Mouse (Mus musculus) gastrocnemius, adult 18-20 months (tissue): ENCODE results near the gene Rfc4. TPM values are rescaled to one million over a fixed set of nuclear protein-coding genes. Genes with fewer than 3 reads are reported as not detected.
A peak's percentile ranks its signal among the peaks of the same experiment; 100 is the strongest.

ENCODE experiments used
- DNase-seq: peaks from one replicate; pipeline ENCODE4 v3.0.0; 2021; ENCODE audit warnings: low spot score
- long read RNA-seq, 2 experiments: library from polyadenylated mRNA; stranded (forward); transcript quantifications; one replicate each; pipeline ENCODE4 v2.0.0; 2021
- total RNA-seq, 2 experiments: library from RNA; stranded (reverse); gene quantifications; 2 replicates each; pipeline ENCODE4 v1.2.3; 2021

Rfc4 gene
- total RNA-seq, result 1 to 10 TPM; 7.1 to 7.5 TPM
- long read RNA-seq, experiment 1, transcript Rfc4-201 (11 exons, 1,228 nt), result major isoform, 16 of 16 reads
- long read RNA-seq, experiment 1, partial matches to known transcripts, result 0 of 16 reads
- long read RNA-seq, experiment 1, other reads (novel, unspliced or antisense), result 0 of 16 reads
- long read RNA-seq, experiment 2, transcript Rfc4-201 (11 exons, 1,228 nt), result major isoform, 13 of 14 reads
- long read RNA-seq, experiment 2, partial matches to known transcripts, result 0 of 14 reads
- long read RNA-seq, experiment 2, other reads (novel, unspliced or antisense), result 1 of 14 reads

DNA sequence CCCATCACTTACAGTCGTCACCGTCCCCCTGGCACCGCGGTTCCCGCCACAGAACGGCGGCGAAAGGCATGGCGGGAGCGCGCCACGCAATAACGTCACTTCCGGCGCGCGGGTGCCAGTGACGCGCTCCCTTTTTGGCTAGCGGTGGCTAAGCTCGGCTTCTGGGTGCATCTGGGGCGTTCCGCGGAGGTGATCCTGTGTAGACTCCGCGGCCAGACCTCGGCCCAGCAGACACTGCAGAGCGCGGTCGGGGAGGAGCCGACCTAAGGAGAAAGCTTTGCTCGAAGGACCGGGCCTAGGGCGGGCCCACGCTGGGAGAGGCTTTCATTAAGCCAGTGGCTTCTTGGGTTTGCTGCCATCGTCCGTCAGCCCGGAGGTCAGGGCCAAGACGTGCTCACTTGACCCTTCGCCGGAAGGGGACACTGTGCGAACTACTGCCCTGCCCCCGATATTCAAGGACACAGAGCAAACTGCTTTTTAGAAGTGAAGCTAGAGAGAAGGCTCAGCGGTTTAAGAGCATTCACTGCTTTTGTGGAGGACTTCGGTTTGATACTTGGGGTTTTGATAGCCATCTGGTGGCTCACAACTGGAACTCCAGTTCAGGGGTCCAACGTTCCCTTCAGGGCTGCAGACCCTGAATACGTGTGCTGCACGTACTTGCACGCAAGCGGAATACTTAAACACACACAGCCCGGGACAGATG is at the start of gene Rfc4:
TSS of gene Rfc4 (minus strand) at position 65 of the 703 bp plus-strand sequence.
- peak; percentile 91 for DNase-seq

DNA sequence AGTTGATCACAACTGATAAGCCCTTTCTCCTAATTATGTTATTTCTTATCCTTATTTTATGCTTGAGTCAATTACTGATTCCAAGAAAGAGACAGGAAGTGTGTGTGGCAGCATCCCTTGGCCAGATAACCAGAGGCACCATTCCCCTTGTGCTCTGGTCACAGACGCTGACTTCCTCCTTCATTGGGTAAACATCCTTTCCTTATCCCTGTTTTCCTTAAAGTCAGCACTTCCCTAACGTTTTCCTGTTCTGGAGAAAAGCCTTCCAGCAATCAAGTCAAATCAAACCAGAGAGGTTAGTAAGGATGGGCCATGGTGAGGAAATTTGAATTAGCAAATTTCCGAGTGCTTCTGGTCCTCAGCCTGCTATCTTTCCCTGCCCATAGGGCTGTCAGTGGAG is 48.4 kb upstream of the Rfc4 start:
- no peak for DNase-seq

DNA sequence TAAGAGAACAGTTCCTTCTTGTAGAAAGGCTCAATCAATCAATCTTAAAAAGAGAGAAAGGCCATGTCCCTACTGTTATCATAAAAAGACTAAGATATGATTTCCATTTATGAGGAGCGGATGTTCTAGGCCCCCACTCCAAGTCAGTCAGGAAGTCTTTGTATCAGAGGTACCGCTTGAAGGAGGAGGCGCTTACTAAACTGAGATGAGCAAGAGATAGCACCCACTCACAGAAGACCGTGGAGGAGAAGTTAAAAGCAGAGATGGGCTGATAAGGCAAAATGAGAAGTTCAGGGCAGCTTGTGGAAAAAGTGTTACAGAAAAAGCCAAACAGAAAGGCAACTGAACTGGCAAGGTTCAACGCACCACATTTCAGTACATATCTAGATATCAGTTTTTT is 47.3 kb upstream of the Rfc4 start:
- DNase-seq, result no peak

DNA sequence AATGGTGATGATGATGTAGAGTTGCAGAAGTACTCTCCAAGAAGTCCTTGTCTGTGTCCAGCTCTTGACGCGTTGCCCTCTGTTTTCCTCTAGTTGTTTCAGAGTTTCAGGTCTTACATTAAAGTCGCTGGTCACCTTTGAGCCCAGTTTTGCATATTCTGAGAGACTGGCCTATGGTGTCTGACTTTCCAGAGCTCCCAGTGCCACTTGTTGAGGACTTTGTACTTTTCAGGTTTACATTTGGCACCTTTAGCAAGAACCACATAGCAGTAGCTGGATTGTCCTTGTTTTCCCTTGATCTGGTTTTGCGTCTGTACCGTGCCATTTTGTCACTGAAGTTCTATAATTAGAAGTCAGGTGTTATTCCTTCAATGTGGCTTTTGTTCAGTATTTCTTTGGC is 46.4 kb upstream of the Rfc4 start:
- DNase-seq, result no peak

DNA sequence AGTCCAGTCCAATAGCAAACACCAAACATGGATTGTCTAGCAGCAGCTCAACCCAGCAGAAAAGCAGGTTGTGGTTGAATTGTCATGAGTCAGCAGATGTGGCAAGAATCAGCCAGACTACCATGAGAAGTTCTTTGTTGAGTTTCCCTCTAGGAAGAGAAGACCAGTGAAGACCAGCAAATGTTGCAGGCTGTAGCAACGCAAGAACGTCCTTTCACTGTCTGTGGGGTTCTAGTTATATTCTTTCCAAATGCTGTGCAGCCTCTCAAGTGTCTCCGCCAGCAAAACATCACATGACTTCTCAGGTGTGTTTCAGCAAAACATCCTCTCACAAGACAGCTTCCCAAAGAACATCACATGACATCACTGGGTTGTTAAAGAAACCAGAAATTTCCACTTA is 43.3 kb upstream of the Rfc4 start:
- no peak for DNase-seq

DNA sequence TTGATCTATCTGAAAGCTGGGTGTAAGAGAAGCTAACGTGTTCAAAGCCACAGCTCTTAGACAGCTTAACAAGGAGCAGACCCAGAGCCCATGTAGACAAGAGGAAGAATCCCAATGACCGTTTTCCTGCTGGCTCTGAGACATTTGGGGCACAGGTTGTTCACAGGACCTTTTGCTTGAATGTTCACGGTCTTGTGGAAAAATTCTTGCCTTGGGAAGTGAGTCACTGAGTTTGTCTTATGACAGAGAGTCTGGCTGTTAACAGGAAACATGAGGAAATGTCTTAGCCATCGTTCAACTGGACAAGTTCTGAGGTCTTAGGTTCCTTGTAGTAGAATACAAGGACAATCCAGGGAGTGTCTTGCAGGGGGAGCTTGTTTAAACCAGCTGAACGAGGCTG is 39.5 kb upstream of the Rfc4 start:
- no peak for DNase-seq

DNA sequence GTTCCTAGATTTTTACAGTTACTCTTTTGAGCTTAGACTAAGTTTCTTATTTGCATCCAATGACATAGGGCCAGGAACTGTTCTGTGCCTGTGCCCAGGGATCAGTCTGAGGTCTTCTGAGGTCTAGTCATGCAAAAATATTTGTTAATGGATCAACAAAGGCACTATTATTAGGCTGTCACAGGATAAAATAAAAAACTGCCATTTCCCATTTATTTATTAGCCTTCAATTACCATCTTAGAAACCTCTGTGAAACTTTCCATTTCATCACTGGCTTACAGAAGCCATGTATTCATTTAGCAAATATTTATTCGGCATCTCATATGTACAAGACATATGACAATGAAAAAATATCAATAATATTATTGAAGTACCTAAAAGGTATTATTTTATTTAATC is 39.1 kb upstream of the Rfc4 start:
- DNase-seq, result no peak

DNA sequence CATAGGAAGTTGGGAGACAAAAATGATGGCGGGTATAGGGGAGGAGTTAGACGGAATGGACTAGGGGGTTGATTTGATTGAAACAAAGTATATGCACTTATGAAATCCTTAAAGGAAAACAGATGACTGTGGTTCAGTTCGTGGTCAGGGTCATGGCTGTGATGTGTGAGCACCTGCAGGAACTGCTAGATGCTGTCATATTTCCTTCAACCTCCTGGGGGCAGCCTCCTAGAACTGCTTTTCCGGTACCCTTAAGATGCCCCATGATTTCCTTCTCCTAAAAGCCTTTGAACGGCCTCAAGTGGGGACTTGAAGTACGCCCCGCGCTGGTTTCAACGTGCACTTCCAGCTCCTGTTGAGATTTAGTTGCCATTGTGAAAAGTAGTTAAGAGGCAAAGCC is 37.9 kb upstream of the Rfc4 start:
- no peak for DNase-seq

DNA sequence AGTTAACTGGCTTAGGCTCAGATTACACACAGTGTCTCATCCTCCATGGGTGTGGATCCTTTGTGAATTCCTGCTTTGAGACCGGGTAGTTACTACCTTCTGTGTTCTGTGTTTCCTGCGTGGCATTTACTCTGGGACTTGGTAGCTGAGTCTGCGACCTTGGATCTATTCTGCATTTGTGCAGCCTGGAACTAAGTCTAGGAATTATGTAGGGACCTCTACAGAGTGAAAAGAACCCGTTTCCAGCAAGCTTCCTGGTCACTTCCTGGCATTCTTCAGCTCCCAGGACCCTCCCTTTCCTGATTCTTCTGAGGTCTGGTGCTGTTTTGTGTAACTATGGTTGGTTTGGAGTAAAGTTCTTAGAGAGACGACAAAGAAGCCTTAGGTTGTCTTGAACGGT is 36.9 kb upstream of the Rfc4 start:
- no peak for DNase-seq

DNA sequence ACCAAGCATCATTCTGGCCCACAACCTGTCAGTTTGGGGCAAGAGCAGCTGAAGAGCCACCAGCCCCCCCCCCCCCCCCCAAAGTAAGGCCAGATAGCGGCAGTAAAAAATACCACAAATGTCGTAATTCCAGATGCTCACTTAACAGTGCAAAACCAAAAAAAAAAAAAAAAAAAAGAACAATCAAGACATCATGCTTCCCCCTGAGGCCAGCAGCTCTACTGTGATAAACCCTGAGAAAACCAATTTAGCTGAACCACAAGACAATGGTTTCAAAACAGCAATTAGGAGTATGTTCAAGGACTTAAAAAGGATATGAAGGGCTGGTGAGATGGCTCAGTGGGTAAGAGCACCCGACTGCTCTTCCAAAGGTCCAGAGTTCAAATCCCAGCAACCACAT is 34.6 kb upstream of the Rfc4 start:
- DNase-seq, result no peak

DNA sequence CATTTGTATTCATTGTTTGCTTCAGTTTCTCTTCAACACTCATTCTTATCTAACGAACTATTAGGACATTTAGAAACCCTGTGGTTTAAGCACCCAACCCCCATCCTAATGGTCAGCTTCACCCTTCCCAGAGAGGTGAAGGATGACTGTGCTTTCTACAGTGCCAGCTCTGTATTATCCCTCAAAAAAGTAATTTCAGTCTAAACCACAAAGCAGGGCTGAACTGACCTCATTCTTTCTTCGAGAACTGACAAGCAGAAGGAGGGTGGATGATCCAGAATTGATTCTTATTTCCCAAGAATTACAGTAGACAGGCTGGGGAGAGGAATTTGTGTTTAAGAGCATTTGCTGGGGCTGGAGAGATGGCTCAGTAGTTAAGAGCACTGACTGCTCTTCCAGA is 32.2 kb upstream of the Rfc4 start:
- no peak for DNase-seq

DNA sequence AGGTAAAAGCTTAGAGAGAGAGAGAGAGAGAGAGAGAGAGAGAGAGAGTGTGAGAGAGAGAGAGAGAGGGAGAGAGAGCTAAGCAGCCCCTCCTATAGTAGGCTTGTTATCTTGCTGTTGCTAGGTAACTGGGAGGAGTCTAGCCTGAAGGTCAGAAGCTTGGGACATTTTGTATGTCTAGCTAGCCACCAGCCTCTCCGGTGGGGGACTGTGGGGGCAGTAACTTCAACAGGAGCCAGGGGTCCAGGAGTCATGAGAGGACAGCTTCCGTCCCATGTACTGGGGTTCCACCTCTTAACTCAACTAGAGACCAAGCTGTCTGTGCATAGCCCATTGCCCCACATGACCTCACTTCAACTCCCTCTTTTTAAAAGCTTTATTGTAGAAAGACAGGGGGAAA is 31.4 kb upstream of the Rfc4 start:
- no peak for DNase-seq

DNA sequence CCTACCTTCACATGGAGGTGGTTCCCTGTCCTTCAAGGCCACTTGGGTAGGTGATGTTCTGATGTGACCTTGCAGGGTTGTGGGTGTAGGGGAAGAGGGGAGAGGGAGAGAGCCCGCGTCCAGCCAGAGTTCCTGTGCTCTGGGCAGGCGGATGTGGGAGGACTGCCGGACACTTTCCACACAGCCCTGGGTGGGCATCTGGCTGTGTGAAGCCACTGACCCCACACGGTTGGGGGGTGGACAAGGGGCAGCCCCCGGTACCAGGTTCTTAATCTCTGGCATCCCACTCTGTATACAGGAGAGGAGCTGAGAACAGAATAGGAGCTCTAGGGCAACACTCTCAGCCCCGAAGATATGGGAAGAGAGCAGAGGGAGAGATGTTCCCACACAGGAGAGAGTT is 30.8 kb upstream of the Rfc4 start:
- no peak for DNase-seq

DNA sequence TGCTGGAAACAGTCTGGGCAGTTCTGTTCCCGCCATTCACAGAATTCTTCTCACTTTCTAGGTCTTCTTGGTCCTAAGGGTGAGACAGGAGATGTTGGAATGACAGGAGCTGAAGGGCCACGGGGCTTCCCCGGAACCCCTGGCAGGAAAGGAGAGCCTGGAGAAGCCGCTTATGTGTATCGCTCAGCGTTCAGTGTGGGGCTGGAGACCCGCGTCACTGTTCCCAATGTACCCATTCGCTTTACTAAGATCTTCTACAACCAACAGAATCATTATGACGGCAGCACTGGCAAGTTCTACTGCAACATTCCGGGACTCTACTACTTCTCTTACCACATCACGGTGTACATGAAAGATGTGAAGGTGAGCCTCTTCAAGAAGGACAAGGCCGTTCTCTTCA is 29.5 kb upstream of the Rfc4 start:
- no peak for DNase-seq

DNA sequence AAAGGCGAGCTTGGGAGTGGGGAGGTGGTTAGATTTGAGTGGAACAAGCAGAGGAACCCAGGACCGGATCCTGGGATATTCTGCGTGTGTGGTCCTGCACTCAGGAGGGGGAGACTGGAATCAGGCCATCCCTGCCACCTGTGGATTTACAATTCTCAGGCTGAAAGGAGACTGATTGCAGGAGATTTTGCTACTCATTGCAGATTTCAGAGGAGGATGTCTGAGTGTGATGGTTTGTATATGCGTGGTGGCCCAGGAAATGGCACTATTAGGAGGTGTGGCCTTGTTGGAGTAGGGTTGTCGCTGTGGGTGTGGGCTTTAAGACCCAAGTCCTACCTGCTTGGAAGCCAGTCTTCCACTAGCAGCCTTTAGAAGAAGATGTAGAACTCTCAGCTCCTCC is 26.7 kb upstream of the Rfc4 start:
- no peak for DNase-seq

DNA sequence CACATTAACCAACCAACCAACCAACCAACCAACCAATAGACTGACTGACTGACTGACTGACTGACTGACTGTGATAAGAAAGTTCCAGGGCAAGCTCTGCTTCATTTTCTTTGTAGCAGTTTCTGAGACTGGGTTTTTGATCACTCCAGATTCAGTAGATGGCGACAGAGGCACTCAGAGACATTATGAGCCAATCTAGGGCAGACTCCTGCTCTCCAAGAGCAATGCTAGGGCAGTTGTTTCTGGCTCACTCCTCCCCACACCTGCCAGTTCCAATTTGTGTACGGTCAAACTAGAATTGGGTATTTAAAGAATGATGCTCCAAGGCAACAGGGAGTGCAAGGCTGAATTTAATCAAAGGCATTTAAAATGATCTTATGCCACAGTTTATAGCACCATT is 23.9 kb upstream of the Rfc4 start:
- DNase-seq, result peak; percentile 39

DNA sequence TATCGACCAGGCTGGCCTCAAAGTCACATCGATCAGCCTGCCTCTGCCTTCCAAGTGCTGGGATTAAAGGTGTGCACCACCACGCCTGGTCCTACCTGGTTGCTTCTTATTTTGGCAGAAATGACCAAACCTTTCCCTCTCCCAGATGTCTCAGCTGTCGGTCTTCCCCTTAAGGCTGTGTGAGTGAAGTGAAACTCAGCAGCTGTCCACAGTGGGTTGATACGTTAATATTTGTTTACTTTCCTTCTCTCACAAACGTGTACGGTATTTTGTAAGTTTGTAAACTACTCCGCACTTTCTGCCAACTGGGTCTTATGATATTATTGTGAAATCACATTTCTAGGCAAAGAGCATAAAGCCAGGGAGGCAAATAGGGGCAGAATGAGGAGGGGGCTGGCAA is 21.9 kb upstream of the Rfc4 start:
- no peak for DNase-seq

DNA sequence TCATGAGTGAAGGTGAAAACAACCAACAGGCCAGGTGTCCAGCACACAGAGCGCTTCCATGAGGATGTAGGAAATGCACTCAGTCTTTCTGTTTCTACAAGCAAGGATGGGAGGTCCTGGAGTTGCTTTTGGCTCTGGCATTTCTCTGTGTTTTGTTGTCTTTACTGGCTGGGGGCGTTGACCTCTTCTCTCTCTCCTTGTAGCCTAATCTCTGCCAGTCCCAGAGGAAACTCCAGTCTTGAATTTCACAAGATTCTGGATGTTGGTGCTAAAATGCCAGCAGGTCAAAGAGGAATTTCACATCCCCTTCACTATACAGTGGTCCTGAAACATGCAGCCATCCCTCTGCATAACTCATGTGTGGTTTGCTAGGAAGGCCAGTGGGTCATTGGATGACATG is 21.4 kb upstream of the Rfc4 start:
- DNase-seq, result no peak

DNA sequence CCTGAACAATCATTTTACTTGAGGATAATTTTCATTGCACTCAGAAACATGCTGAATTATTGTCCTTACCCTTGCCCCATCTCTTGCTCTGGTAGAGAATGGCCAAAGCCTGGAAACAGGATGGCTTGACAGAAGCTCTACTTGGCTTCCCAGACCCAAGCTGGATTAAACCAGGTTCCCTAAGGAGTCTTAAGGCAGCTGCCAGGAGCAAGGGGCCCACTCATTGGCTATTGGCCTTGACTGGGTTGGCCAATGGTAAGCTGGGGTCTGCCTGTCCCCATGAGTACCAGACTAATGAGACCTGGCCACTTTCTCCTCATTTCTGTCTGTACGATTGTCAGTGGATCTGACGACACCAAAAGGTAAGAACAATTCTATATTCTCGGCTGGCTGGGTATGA is 18.7 kb upstream of the Rfc4 start, which contains the start of gene Adipoq:
TSS of gene Adipoq (plus strand) at position 257 of the 400 bp plus-strand sequence.
- DNase-seq, result no peak

DNA sequence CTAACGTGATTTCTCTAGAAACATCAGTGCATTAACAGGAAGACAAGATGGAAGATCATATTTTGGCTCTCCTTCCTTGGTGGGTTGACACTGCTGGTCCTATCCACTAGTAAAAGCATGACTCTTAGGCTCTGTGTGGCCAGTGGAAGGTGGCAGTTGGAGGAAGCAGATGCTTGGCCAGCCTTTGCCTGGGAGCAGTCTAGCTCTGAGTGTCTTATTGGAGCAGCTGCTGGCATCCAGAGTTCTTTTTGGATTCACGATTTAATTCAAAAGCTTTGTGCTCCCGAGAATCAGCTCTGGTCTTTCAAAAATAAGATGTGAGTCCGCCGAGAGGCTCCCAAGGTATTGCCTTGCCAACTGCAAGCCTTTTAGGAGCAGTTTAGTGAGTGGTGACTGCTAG is 17.7 kb upstream of the Rfc4 start:
- no peak for DNase-seq

DNA sequence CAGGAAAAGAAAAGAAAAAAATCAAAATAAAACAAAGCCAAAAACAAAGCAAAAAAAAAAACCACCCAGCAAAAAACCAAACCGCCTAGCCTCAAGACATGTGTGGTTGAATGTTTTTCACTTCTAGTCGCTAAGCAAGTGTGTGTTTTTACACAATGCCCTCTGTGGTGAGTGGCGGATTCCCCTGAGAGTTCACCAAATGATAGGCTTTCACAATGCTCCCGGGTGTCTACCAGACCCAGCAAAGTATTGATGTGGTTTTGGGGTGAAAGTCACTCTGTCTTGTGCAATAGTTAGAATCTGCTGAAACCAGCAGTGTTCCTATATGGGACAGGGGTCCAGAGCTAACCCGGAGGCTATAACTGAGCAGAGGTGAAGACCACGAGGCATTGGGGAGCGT is 16.8 kb upstream of the Rfc4 start:
- no peak for DNase-seq

DNA sequence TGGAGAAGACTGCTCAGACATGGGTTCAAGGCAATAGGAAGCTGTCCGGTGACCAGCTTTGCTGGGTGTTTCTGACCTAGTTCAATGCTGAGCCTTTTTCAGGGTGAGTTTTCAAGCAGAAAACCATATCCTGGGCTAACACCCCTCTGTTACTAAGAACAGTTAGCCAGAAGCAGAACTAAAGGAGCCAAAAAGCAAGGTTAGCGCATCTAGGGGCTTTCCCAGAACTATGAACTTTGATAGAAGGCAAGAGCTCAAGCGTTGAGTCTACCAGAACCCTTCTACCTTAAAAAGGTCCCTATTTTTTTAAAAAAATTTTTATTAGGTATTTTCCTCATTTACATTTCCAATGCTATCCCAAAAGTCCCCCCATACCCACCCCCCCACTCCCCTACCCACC is 13.4 kb upstream of the Rfc4 start:
- no peak for DNase-seq

DNA sequence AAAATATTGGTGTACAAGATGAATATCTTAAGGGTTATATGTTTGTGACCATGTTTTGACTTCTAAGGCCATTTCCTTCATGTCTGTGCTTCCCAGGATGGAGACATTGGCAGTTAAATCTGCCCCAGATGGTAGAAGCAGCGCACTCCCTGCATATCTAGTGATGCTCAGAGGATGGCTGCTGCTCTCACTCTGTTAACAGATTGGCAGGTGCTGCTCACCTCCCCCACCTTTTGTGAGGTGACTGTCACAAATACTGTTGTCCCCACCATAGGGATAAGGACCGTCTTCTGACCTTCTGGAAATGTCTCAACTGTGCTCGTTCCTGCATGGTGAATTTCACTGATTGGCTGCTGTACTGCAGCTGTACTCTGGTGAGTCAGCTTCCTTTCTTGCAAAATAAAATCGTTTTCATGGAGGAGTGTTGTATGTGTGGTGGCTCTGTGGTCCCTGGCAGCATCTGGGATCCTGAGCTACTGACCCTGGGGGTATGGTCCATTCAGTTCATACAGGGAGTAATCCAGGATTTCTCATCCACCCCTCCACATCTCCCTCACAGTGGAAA is 9.0 kb upstream of the Rfc4 start:
- no peak for DNase-seq
